Mouse (Mus musculus) hindbrain, embryonic 14.5 days (tissue): ENCODE results near the gene Fcrl1. TPM values are rescaled to one million over a fixed set of nuclear protein-coding genes. Genes with fewer than 3 reads are reported as not detected.
A peak's percentile ranks its signal among the peaks of the same experiment; 100 is the strongest.

Experiments
- ATAC-seq: fragments of 200-750 bp; cut with Nextera tagmentation; 2 replicates; pipeline ENCODE4 v1.8.0; 2017; ENCODE audit warnings: moderate number of reproducible peaks, mild to moderate bottlenecking, moderate TSS enrichment, moderate library complexity; ENCODE audit not compliant: low FRiP score
- DNase-seq: peaks from one replicate; pipeline ENCODE4 v3.0.0-alpha.2; 2015; ENCODE audit warnings: low spot score
- H3K27ac ChIP-seq: fragments of 300-500 bp; sonication (generic); 2 replicates; pipeline ENCODE4 v1.5.1; 2014; ENCODE audit warnings: mild to moderate bottlenecking, moderate library complexity
- H3K27me3 ChIP-seq: fragments of 300-500 bp; sonication (generic); 2 replicates; pipeline ENCODE4 v1.6.1; 2014; ENCODE audit warnings: mild to moderate bottlenecking, low read length, mixed read lengths; ENCODE audit not compliant: control insufficient read depth, insufficient read depth
- H3K36me3 ChIP-seq: fragments of 300-500 bp; sonication (generic); replicated peaks from 2 replicates; pipeline ENCODE4 v1.6.1; 2014; ENCODE audit not compliant: control insufficient read depth, insufficient read depth
- H3K4me1 ChIP-seq: fragments of 300-500 bp; sonication (generic); replicated peaks from 2 replicates; pipeline ENCODE4 v1.6.1; 2014; ENCODE audit warnings: antibody characterized with exemption, low read length, mixed read lengths; ENCODE audit not compliant: control insufficient read depth, insufficient read depth
- H3K4me2 ChIP-seq: fragments of 300-500 bp; sonication (generic); replicated peaks from 2 replicates; pipeline ENCODE4 v1.6.1; 2014; ENCODE audit warnings: mild to moderate bottlenecking, moderate library complexity
- H3K4me3 ChIP-seq: fragments of 300-500 bp; sonication (generic); replicated peaks from 2 replicates; pipeline ENCODE4 v1.5.1; 2014; ENCODE audit warnings: mild to moderate bottlenecking, low read length
- H3K9ac ChIP-seq: fragments of 300-500 bp; sonication (generic); 2 replicates; pipeline ENCODE4 v1.6.1; 2014
- H3K9me3 ChIP-seq: fragments of 300-500 bp; sonication (generic); 2 replicates; pipeline ENCODE4 v1.6.1; 2016; ENCODE audit warnings: low read length; ENCODE audit not compliant: control insufficient read depth
- WGBS: fragments of 180-500 bp; shearing (Covaris S2); extraction: QIAGEN DNeasy Blood & Tissue Kit; methylation state at CpG from one replicate; pipeline ENCODE4 v1.1.7; 2014; 5-methylcytosine and 5-hydroxymethylcytosine counted together
- polyA plus RNA-seq: library from polyadenylated mRNA; unstranded; fragments of >200 nt; fragmentation: Nextera tagmentation; extraction: Ambion mirVana; gene quantifications from 2 replicates; pipeline ENCODE4 v1.2.1, GENCODE M21; 2014

Fcrl1 gene
- polyA plus RNA-seq, 1 experiment from 2014 or later: not detected

GRCm38 (mm10) chr3:87401321-87401720 lies 25.1 kb downstream of the Fcrl1 start:
- Histone ChIP-seq H3K27me3 (no peaks in the 10 kb centered on the region), H3K9ac (no peak overlapping the region), H3K36me3 (no peaks in the 10 kb centered on the region), H3K4me2 (no peak overlapping the region), H3K27ac (no peak overlapping the region), H3K4me1 (no peaks in the 10 kb centered on the region), H3K4me3 (no peak overlapping the region), H3K9me3 (no peaks in the 10 kb centered on the region)
- ATAC-seq (no peak), DNase-seq (no peak)
- WGBS: 71% methylated on average over 5 of the region's 5 CpGs

- WGBS: 31% methylated on average over 4 of the region's 4 CpGs
Measured at GRCm38 (mm10) chr3:87408171-87408570, 32.0 kb downstream of the Fcrl1 start.

DNA sequence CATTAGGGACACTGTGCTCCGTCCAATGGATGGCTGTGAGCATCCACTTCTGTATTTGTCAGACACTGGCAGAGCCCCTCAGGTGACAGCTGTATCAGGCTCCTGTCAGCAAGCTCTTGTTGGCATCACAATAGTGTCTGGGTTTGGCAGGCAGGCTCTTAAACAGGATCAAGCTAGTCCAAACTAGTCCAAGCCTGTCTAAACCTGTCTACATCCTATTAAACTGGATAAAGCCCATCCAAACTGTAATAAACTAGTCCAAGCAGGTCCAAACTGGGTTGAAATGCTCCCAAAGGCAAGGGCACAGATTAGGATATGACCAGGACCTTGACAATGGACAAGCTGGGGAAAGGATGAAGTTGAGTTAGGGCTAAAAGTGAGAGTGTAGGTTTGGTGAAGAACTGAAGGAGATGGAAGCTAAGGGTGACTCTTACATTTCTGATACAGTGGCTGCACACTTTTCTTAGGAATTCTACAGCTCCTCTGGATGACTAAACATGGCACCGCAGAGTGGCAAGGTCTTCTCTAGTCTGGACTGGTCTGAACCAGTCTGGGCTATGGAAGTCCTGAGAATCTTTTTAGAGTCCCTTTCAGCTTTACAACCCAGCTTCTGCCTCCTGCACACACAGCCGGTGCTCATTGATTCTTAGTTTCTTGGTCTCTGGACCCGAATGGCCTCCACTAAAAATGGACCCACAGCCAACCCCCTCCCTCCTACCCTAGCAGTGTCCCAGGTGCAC lies 33.2 kb downstream of the Fcrl1 start:
- 82% methylated on average over 4 of the region's 4 CpGs for WGBS
- no peak overlapping the region for H3K4me3 ChIP-seq
- no peak overlapping the region for H3K9ac ChIP-seq
- H3K4me1 ChIP-seq: no peaks in the 10 kb centered on the region
- H3K27ac ChIP-seq: no peak overlapping the region
- no peak for ATAC-seq
- H3K4me2 ChIP-seq: no peak overlapping the region
- no peaks in the 10 kb centered on the region for H3K36me3 ChIP-seq
- no peaks in the 10 kb centered on the region for H3K27me3 ChIP-seq
- no peaks in the 10 kb centered on the region for H3K9me3 ChIP-seq
- no peak for DNase-seq

More at GRCm38 (mm10) chr3:87408171-87408570, 32.0 kb downstream of the Fcrl1 start:
- no peaks in the 10 kb centered on the region for H3K9me3 ChIP-seq
- H3K4me1 ChIP-seq: no peaks in the 10 kb centered on the region
- no peak overlapping the region for H3K9ac ChIP-seq
- no peak overlapping the region for H3K4me3 ChIP-seq
- H3K27ac ChIP-seq: no peak overlapping the region
- H3K27me3 ChIP-seq: no peaks in the 10 kb centered on the region
- H3K4me2 ChIP-seq: no peak overlapping the region
- ATAC-seq (no peak), DNase-seq (no peak)
- H3K36me3 ChIP-seq: no peaks in the 10 kb centered on the region

- H3K9me3 ChIP-seq: no peaks in the 10 kb centered on the region
- H3K4me2 ChIP-seq: no peak overlapping the region
- H3K4me1 ChIP-seq: no peaks in the 10 kb centered on the region
- no peaks in the 10 kb centered on the region for H3K27me3 ChIP-seq
- WGBS: 88% methylated on average over 6 of the region's 6 CpGs
- no peak overlapping the region for H3K9ac ChIP-seq
- no peaks in the 10 kb centered on the region for H3K36me3 ChIP-seq
- H3K4me3 ChIP-seq: no peak overlapping the region
- no peak for ATAC-seq
- no peak overlapping the region for H3K27ac ChIP-seq
- no peak for DNase-seq
Measured at GRCm38 (mm10) chr3:87410605-87411004, 34.4 kb downstream of the Fcrl1 start.

- DNase-seq: no peak
- no peaks in the 10 kb centered on the region for H3K9me3 ChIP-seq
- no peaks in the 10 kb centered on the region for H3K36me3 ChIP-seq
- no peaks in the 10 kb centered on the region for H3K27me3 ChIP-seq
- H3K4me1 ChIP-seq: no peaks in the 10 kb centered on the region
- H3K27ac ChIP-seq: no peak overlapping the region
- H3K4me2 ChIP-seq: 0 out of 2 replicates have a peak overlapping the region, but pooled peaks have one; percentile 22
- no peak overlapping the region for H3K4me3 ChIP-seq
- no peak for ATAC-seq
- 14% methylated on average over 12 of the region's 12 CpGs for WGBS
- H3K9ac ChIP-seq: no peak overlapping the region
Measured at GRCm38 (mm10) chr3:87411150-87411549, 35.0 kb downstream of the Fcrl1 start.

DNA sequence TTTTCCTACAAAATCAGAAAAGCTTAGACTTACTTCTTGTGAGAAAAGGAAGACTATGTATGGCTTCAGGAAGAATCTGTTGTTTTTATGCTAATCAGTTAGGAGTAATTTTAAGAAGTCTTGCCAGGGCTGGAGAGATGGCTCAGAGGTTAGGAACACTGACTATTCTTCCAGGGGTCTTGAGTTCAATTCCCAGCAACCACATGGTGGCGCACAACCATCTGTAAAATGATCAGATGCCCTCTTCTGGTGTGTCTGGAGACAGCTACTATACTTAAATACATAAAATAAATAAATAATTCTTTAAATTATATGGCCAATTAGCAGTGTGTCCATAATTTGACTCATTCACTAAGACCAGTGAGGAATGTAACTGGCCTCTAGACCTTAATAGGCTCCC lies 44.5 kb downstream of the Fcrl1 start:
- 81% methylated on average over 1 of the region's 1 CpGs for WGBS
- Histone ChIP-seq H3K9ac (no peak overlapping the region), H3K9me3 (no peaks in the 10 kb centered on the region), H3K4me2 (no peak overlapping the region), H3K4me3 (no peak overlapping the region), H3K27ac (no peak overlapping the region), H3K36me3 (no peaks in the 10 kb centered on the region), H3K27me3 (no peaks in the 10 kb centered on the region), H3K4me1 (no peaks in the 10 kb centered on the region)
- ATAC-seq: no peak
- DNase-seq: no peak

DNA sequence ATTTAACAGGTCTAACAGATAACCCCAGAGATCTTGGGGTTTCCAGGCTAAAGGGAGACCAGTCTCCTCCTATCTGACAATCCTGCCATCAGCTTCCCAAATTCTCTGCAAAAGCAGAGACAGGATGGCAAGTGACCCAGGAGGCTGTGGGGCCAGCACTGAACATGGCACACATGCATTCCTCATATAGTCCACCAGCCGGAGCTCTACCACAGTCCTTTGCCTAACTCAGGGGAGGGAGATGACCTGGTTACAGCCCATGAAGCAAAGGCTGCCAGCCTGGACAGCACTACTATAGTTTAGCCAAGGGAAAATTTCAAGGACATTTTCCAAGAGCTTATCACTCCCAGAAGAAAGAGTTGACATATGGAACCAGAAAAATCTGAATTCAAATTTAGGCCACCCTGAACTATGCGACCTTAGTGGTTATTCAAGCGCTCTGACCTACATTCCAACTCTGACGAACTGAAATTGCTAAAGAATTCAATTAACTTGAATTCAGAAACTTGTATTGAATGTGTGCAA lies 46.3 kb downstream of the Fcrl1 start:
- ATAC-seq: no peak
- Histone ChIP-seq H3K9me3 (no peaks in the 10 kb centered on the region), H3K4me3 (no peak overlapping the region), H3K36me3 (no peaks in the 10 kb centered on the region), H3K4me2 (no peak overlapping the region), H3K27ac (no peak overlapping the region), H3K9ac (no peak overlapping the region), H3K4me1 (no peaks in the 10 kb centered on the region), H3K27me3 (no peaks in the 10 kb centered on the region)
- DNase-seq: no peak
- WGBS: 80% methylated on average over 4 of the region's 4 CpGs

DNA sequence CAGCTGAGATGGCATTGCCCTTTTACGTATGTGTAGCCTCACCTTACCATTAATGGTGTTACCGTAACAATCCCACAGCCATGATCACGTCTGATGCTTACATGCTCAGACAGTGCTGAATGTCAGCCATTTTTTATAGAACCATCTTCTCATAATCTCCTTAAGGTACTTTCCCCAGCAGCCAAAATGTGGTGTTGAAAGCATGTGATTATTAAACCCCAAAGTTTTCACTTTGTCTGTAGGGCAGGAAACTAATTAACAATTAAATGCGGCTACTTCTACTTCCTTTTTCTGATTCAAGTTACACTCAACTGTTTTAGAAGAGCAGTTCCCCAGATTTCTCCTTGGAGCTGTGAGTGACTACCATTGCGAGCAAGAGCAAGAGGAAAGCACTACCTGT lies 59.3 kb downstream of the Fcrl1 start, which contains the start of gene Fcrl5:
Fcrl5 (plus strand) TSS at position 295 of the 400 bp plus-strand sequence.
- Histone ChIP-seq H3K4me2 (no peak within 1 kb of the TSS), H3K36me3 (no peaks in the 10 kb centered on the region), H3K4me3 (no peak within 1 kb of the TSS), H3K9ac (no peak within 1 kb of the TSS), H3K4me1 (no peaks in the 10 kb centered on the region), H3K27ac (no peak within 1 kb of the TSS), H3K9me3 (no peaks in the 10 kb centered on the region), H3K27me3 (no peaks in the 10 kb centered on the region)
- no peak for DNase-seq
- no peak for ATAC-seq
- 91% methylated on average over 5 of the region's 5 CpGs for WGBS

DNA sequence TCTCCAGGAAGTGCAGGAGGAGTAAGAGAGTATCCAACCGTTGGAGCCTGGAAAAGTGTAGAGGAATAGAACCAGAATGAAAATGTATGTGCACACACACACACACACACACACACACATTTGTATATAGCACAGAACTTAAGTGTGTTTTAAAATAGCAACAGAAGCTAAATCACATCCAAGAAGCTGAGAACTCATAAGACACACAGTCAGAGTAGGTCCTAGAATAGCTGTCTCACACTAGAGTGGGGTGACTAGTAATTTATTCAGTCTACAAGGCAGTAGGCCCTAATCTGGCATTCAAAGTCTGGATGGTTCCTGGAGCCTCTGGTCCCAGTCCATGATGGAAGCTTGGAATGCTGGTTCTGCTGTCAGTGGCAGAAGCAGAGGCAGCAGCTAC lies 64.4 kb downstream of the Fcrl1 start:
- no peak overlapping the region for H3K27ac ChIP-seq
- no peak for ATAC-seq
- H3K9me3 ChIP-seq: no peaks in the 10 kb centered on the region

More for the DNA sequence above, 64.4 kb downstream of the Fcrl1 start:
- Histone ChIP-seq H3K4me3 (no peak overlapping the region), H3K27me3 (no peaks in the 10 kb centered on the region), H3K9ac (no peak overlapping the region), H3K4me1 (no peaks in the 10 kb centered on the region), H3K36me3 (no peaks in the 10 kb centered on the region), H3K4me2 (no peak overlapping the region)
- WGBS: 82% methylated on average over 1 of the region's 1 CpGs
- DNase-seq: no peak
